Mouse (Mus musculus): ENCODE data around the gene Adgra3.

GRCm38 (mm10) chr5:50026148-50026547 lies 32.7 kb downstream of the Adgra3 start:
- TF ChIP-seq CTCF (IDR thresholded peaks at IDR 0.05; ENCODE audit: low read depth) = no peak
- no peak for TF ChIP-seq EP300 (IDR thresholded peaks at IDR 0.05; ENCODE audit: low read depth)

Measured in liver, embryonic 14.5 days (tissue).